Mouse (Mus musculus): ENCODE results near the gene Ppp1r11. TPM values are rescaled to one million over a fixed set of nuclear protein-coding genes. Genes with fewer than 3 reads are reported as not detected.
A peak's percentile ranks its signal among the peaks of the same experiment; 100 is the strongest.

The Ppp1r11 gene
- polyA plus RNA-seq, 1 experiment from 2014 or later = 79.7 TPM

DNA sequence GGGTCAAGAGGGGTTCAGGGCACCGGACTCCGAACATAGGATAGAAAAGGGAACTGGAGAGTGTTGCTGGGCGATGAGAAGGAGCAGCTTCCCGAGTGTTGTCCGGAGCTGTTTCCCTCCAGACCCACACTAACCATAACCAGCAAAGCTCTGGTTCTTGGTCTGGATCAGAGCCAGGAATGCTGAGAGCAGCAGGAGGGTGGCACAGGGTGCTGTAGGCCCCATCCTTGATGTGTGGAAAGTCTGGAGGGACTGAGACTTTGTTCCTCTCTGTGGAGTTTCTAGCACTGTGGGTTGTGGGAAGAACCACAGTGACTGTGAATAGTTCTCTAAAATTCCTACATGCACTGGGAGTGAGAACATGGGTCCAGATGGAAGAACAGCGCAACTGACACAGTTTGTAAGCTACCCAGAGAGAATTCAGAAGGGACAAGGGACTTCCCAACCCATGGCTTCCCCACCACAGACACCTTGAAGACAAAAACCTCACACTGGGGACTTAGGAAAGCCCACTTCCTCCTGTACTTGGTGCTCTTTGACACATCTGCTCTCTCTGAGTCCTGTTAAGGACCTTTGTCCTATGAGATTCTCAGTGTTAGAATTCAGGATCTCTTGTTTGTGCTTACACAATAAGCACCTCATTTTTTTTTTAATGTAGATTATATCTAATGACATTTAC is 19.8 kb upstream of the Ppp1r11 start:
- Histone ChIP-seq H3K9ac (ENCODE audit: low read length) (no peak overlapping the region), H3K27ac (replicated peaks) (no peak overlapping the region), H3K4me1 (replicated peaks; ENCODE audit: control insufficient read depth, insufficient read depth) (no peaks in the 10 kb centered on the region), H3K36me3 (ENCODE audit: control insufficient read depth, insufficient read depth, low read length) (no peaks in the 10 kb centered on the region), H3K9me3 (ENCODE audit: control insufficient read depth, low read length) (no peaks in the 10 kb centered on the region), H3K4me3 (ENCODE audit: low read depth, low read length) (no peak overlapping the region), H3K4me2 (replicated peaks; ENCODE audit: low read depth) (no peak overlapping the region), H3K27me3 (ENCODE audit: control insufficient read depth, insufficient read depth, low read length) (no peaks in the 10 kb centered on the region)
- ATAC-seq (ENCODE audit: low FRiP score, low TSS enrichment) = no peak
- TF ChIP-seq CTCF (IDR thresholded peaks at IDR 0.05; ENCODE audit: low read depth) = no peak
- no peak for TF ChIP-seq EP300 (optimal IDR thresholded peaks at IDR 0.05)
- WGBS = 86% methylated on average over 6 of the region's 6 CpGs
- no peak for DNase-seq (ENCODE audit: low spot score)

GRCm38 (mm10) chr17:36970316-36970890 is 18.9 kb upstream of the Ppp1r11 start:
- no peaks in the 10 kb centered on the region for H3K9me3 ChIP-seq (ENCODE audit: control insufficient read depth, low read length)
- H3K4me1 ChIP-seq (replicated peaks; ENCODE audit: control insufficient read depth, insufficient read depth) = no peaks in the 10 kb centered on the region
- no peaks in the 10 kb centered on the region for H3K27me3 ChIP-seq (ENCODE audit: control insufficient read depth, insufficient read depth, low read length)
- H3K36me3 ChIP-seq (ENCODE audit: control insufficient read depth, insufficient read depth, low read length) = no peaks in the 10 kb centered on the region
- no peak for TF ChIP-seq CTCF (IDR thresholded peaks at IDR 0.05; ENCODE audit: low read depth)
- no peak for TF ChIP-seq EP300 (optimal IDR thresholded peaks at IDR 0.05)
- H3K27ac ChIP-seq (replicated peaks) = no peak overlapping the region
- ATAC-seq (ENCODE audit: low FRiP score, low TSS enrichment) = no peak
- H3K4me3 ChIP-seq (ENCODE audit: low read depth, low read length) = no peak overlapping the region
- WGBS = 71% methylated on average over 14 of the region's 14 CpGs
- no peak overlapping the region for H3K9ac ChIP-seq (ENCODE audit: low read length)
- no peak overlapping the region for H3K4me2 ChIP-seq (replicated peaks; ENCODE audit: low read depth)
- DNase-seq (ENCODE audit: low spot score) = no peak

DNA sequence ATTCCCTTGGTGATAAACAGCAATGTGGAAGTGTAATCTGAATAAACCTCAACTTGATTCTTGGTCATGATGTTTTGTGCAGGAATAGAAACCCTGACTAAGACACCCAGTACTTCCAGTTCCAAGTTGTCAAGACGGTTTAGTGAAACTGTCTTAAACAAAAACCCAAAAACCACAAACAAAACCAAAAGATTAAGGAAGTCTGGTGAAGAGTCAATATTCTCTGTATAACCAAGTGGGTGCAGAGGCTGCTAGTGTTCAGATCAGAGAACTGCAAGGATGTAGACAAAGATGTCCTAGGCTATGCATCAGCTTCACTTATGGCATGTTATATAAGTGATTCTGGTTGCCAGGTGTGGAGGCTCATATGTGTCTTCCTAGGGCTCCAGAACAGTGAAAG is 15.3 kb upstream of the Ppp1r11 start:
- Histone ChIP-seq H3K9ac (ENCODE audit: low read length) (no peak overlapping the region), H3K27me3 (ENCODE audit: control insufficient read depth, insufficient read depth, low read length) (no peaks in the 10 kb centered on the region), H3K4me1 (replicated peaks; ENCODE audit: control insufficient read depth, insufficient read depth) (no peaks in the 10 kb centered on the region), H3K4me3 (ENCODE audit: low read depth, low read length) (no peak overlapping the region), H3K36me3 (ENCODE audit: control insufficient read depth, insufficient read depth, low read length) (no peaks in the 10 kb centered on the region), H3K4me2 (replicated peaks; ENCODE audit: low read depth) (no peak overlapping the region), H3K9me3 (ENCODE audit: control insufficient read depth, low read length) (no peaks in the 10 kb centered on the region), H3K27ac (replicated peaks) (no peak overlapping the region)
- 65% methylated on average over 1 of the region's 1 CpGs for WGBS
- TF ChIP-seq EP300 (optimal IDR thresholded peaks at IDR 0.05) (no peak), CTCF (IDR thresholded peaks at IDR 0.05; ENCODE audit: low read depth) (no peak)
- ATAC-seq (ENCODE audit: low FRiP score, low TSS enrichment) (no peak), DNase-seq (ENCODE audit: low spot score) (no peak)

- no peaks in the 10 kb centered on the region for H3K27me3 ChIP-seq (ENCODE audit: control insufficient read depth, insufficient read depth, low read length)
- 44% methylated on average over 1 of the region's 1 CpGs for WGBS
Measured at GRCm38 (mm10) chr17:36961125-36961524, 9.6 kb upstream of the Ppp1r11 start.

GRCm38 (mm10) chr17:36958884-36959283 is 7.3 kb upstream of the Ppp1r11 start:
- TF ChIP-seq CTCF (IDR thresholded peaks at IDR 0.05; ENCODE audit: low read depth) (no peak), EP300 (optimal IDR thresholded peaks at IDR 0.05) (no peak)

More at GRCm38 (mm10) chr17:36961125-36961524, 9.6 kb upstream of the Ppp1r11 start:
- Histone ChIP-seq H3K4me1 (replicated peaks; ENCODE audit: control insufficient read depth, insufficient read depth) (no peaks in the 10 kb centered on the region; the same call in none of the 2 replicates), H3K4me3 (ENCODE audit: low read depth, low read length) (no peak overlapping the region), H3K9ac (ENCODE audit: low read length) (no peak overlapping the region), H3K4me2 (replicated peaks; ENCODE audit: low read depth) (no peak overlapping the region), H3K36me3 (ENCODE audit: control insufficient read depth, insufficient read depth, low read length) (no peaks in the 10 kb centered on the region), H3K27ac (replicated peaks) (no peak overlapping the region), H3K9me3 (ENCODE audit: control insufficient read depth, low read length) (no peaks in the 10 kb centered on the region)
- DNase-seq (ENCODE audit: low spot score) (no peak), ATAC-seq (ENCODE audit: low FRiP score, low TSS enrichment) (no peak)
- no peak for TF ChIP-seq EP300 (optimal IDR thresholded peaks at IDR 0.05)
- peak; percentile 37; the same call in 1 of the 2 replicates for TF ChIP-seq CTCF (IDR thresholded peaks at IDR 0.05; ENCODE audit: low read depth)

More at GRCm38 (mm10) chr17:36958884-36959283, 7.3 kb upstream of the Ppp1r11 start:
- Histone ChIP-seq H3K4me1 (replicated peaks; ENCODE audit: control insufficient read depth, insufficient read depth) (no peaks in the 10 kb centered on the region; the same call in none of the 2 replicates), H3K27ac (replicated peaks) (peak overlapping the region; percentile 78), H3K9me3 (ENCODE audit: control insufficient read depth, low read length) (no peaks in the 10 kb centered on the region), H3K27me3 (ENCODE audit: control insufficient read depth, insufficient read depth, low read length) (no peaks in the 10 kb centered on the region), H3K9ac (ENCODE audit: low read length) (peak overlapping the region; percentile 76), H3K36me3 (ENCODE audit: control insufficient read depth, insufficient read depth, low read length) (no peaks in the 10 kb centered on the region), H3K4me3 (ENCODE audit: low read depth, low read length) (peak overlapping the region; percentile 70), H3K4me2 (replicated peaks; ENCODE audit: low read depth) (peak overlapping the region; percentile 81)
- DNase-seq (ENCODE audit: low spot score) = peak; percentile 29
- WGBS = 6% methylated on average over 12 of the region's 12 CpGs
- ATAC-seq (ENCODE audit: low FRiP score, low TSS enrichment) = no peak

All from stomach, postnatal 0 days (tissue).